Mouse (Mus musculus): ENCODE results near the gene Gsg1.

The Gsg1 gene

GRCm38 (mm10) chr6:135205802-135206201, 48.3 kb downstream of the Gsg1 start:
- no peak for DNase-seq (ENCODE audit: low spot score in 2 of 2)

- DNase-seq (ENCODE audit: low spot score in 2 of 2): no peak
Measured at GRCm38 (mm10) chr6:135204869-135205268, 49.3 kb downstream of the Gsg1 start.

- no peak for DNase-seq (ENCODE audit: low spot score in 2 of 2)
Measured at GRCm38 (mm10) chr6:135203737-135204136, 50.4 kb downstream of the Gsg1 start.

- DNase-seq (ENCODE audit: low spot score in 2 of 2): no peak
Measured at GRCm38 (mm10) chr6:135202668-135203067, 51.5 kb downstream of the Gsg1 start.

- DNase-seq (ENCODE audit: low spot score in 2 of 2): no peak
Measured at GRCm38 (mm10) chr6:135200122-135200957, 53.8 kb downstream of the Gsg1 start.

GRCm38 (mm10) chr6:135198726-135199125, 55.4 kb downstream of the Gsg1 start:
- DNase-seq (ENCODE audit: low spot score in 2 of 2): no peak

- peak; percentile 67 to 81 for DNase-seq (ENCODE audit: low spot score in 2 of 2)
Measured at GRCm38 (mm10) chr6:135197921-135198532, 56.1 kb downstream of the Gsg1 start, which contains the start of the genes Fam234b and Hebp1. Fam234b (plus strand) TSS chr6:135197977. Hebp1 (minus strand) TSS chr6:135198022.

- DNase-seq (ENCODE audit: low spot score in 2 of 2): no peak
Measured at GRCm38 (mm10) chr6:135197446-135197845, 56.7 kb downstream of the Gsg1 start.

GRCm38 (mm10) chr6:135196707-135197106, 57.4 kb downstream of the Gsg1 start:
- no peak for DNase-seq (ENCODE audit: low spot score in 2 of 2)

GRCm38 (mm10) chr6:135194907-135195306, 59.2 kb downstream of the Gsg1 start:
- DNase-seq (ENCODE audit: low spot score in 2 of 2): no peak

GRCm38 (mm10) chr6:135193733-135194132, 60.4 kb downstream of the Gsg1 start:
- no peak for DNase-seq (ENCODE audit: low spot score in 2 of 2)

GRCm38 (mm10) chr6:135192993-135193392, 61.2 kb downstream of the Gsg1 start:
- no peak for DNase-seq (ENCODE audit: low spot score in 2 of 2)

- DNase-seq (ENCODE audit: low spot score in 2 of 2): no peak
Measured at GRCm38 (mm10) chr6:135191906-135192305, 62.2 kb downstream of the Gsg1 start.

GRCm38 (mm10) chr6:135190122-135190521, 64.0 kb downstream of the Gsg1 start:
- DNase-seq (ENCODE audit: low spot score in 2 of 2): no peak

GRCm38 (mm10) chr6:135188629-135189028, 65.5 kb downstream of the Gsg1 start:
- no peak for DNase-seq (ENCODE audit: low spot score in 2 of 2)

Data from frontal cortex, postnatal 10 days (tissue).